In genomic region chr14:27351476-27352079, GRCm38 (mm10) we compare ENCODE assay signal across 9 mouse cellular contexts.
DNase-seq lines count a peak whose midpoint lies in the region; ATAC-seq and TF ChIP-seq lines count a peak whose summit lies in the region.
"Had no signal": no experiment of that assay in that cellular context is flagged by ENCODE, and none has a peak within 500 bp of the region (broad histone marks: within the 10 kb centered on the region; RNA-seq: fewer than 3 reads in every experiment).

No protein-coding gene starts in this region.

- DNase-seq in cerebellum, adult 2 months = no peak
- no peak for DNase-seq in cerebellum, postnatal 14 days
- DNase-seq in CD8-positive naive resting alpha-beta T cell, adult 2 months (ENCODE audit: low read depth in 2 of 2, low spot score in 2 of 2) = peak; percentile 21 to 45
- DNase-seq in heart, adult 2 months = peak in 1 of 2 experiments; percentile 58
- peak; percentile 87 for DNase-seq in kidney, postnatal 14 days
- DNase-seq in frontal cortex, adult 2 months (ENCODE audit: extremely low spot score in 1 of 2, low spot score in 1 of 2) = no peak
- DNase-seq in layer of hippocampus, adult 11-12 months (ENCODE audit: low spot score) = no peak

- ATAC-seq in monocyte, adult 5-6 weeks (replicated peaks; ENCODE audit: insufficient number of reproducible peaks, low FRiP score, low TSS enrichment, poor library complexity, severe bottlenecking) = peak; percentile 92
- ATAC-seq: Patski had no signal

- H3K27me3 ChIP-seq in cerebellum, adult 2 months (ENCODE audit: control insufficient read depth, insufficient read depth, low read length) = no peaks in the 10 kb centered on the region
- H3K27me3 ChIP-seq in heart, adult 2 months (ENCODE audit: control insufficient read depth, insufficient read depth, low read length) = no peaks in the 10 kb centered on the region

- H3K27ac ChIP-seq in cerebellum, adult 2 months (ENCODE audit: insufficient read depth, low read length) = peak overlapping the region; percentile 60; the same call in 1 of the 2 replicates
- H3K27ac ChIP-seq in heart, adult 2 months = peak overlapping the region; percentile 91

- peaks cover 42% of the 10 kb centered on the region for H3K36me3 ChIP-seq in heart, adult 2 months (ENCODE audit: control insufficient read depth, insufficient read depth, low read length)

- H3K4me3 ChIP-seq in cerebellum, adult 2 months (replicated peaks; ENCODE audit: insufficient read depth, low read depth, low read length) = no peak overlapping the region
- H3K4me3 ChIP-seq in heart, adult 2 months = peak overlapping the region; percentile 7; the same call in 1 of the 2 replicates

- H3K79me2 ChIP-seq in heart, adult 2 months (replicated peaks; ENCODE audit: control insufficient read depth, insufficient read depth, low read length) = peaks cover 3% of the 10 kb centered on the region

- TF ChIP-seq CTCF in cerebellum, adult 2 months (IDR thresholded peaks at IDR 0.05; ENCODE audit: borderline replicate concordance, insufficient read depth, low read depth, low read length) = no peak
- TF ChIP-seq CTCF in heart, adult 2 months (IDR thresholded peaks at IDR 0.05) = no peak

- no peak for TF ChIP-seq POLR2A in cerebellum, adult 2 months (IDR thresholded peaks at IDR 0.05; ENCODE audit: borderline replicate concordance, insufficient read depth, low read length)
- TF ChIP-seq POLR2A in heart, adult 2 months (IDR thresholded peaks at IDR 0.05; ENCODE audit: insufficient read depth, low read depth, low read length) = no peak

- 61% methylated on average over 4 of the region's 4 CpGs for WGBS in cerebellum, adult 2 months
- 33% methylated on average over 4 of the region's 4 CpGs for WGBS in heart, adult 2 months

- H3K9ac ChIP-seq in heart, adult 2 months (ENCODE audit: low read depth, low read length) = peak overlapping the region; percentile 12

- intact Hi-C loops in heart, adult 2 months (cut with DNase I) = no loop called here

- H3K4me1 ChIP-seq in cerebellum, adult 2 months (ENCODE audit: control insufficient read depth, insufficient read depth, low read length) = peaks cover 23% of the 10 kb centered on the region
- peaks cover 45% of the 10 kb centered on the region for H3K4me1 ChIP-seq in heart, adult 2 months (ENCODE audit: control insufficient read depth, insufficient read depth, low read length)

- TF ChIP-seq EP300 in heart, adult 2 months (IDR thresholded peaks at IDR 0.05; ENCODE audit: insufficient read depth, low read depth, low read length) = no peak

Comparison
In these comparisons a context has a peak if more than half of its experiments do, and no peak if none do; other contexts are left out.
1. DNase-seq: peak in CD8-positive naive resting alpha-beta T cell, adult 2 months (2 of 2) and kidney, postnatal 14 days (single experiment); none in cerebellum, adult 2 months (0 of 2), cerebellum, postnatal 14 days (0 of 2), frontal cortex, adult 2 months (0 of 2) and layer of hippocampus, adult 11-12 months (single experiment).